Mouse (Mus musculus) adrenal gland, adult 2 months (tissue): ENCODE measurements around the gene Atrx. TPM values are rescaled to one million over a fixed set of nuclear protein-coding genes. Genes with fewer than 3 reads are reported as not detected.

ENCODE experiments used
- DNase-seq: peaks from one replicate; pipeline ENCODE4 v3.0.0; 2021
- polyA plus RNA-seq: library from polyadenylated mRNA; depleted of rRNA; stranded (reverse); fragments of >200 nt; gene quantifications from 2 replicates; pipeline ENCODE4 v1.2.3, GENCODE M21; 2012; rRNA removed
- total RNA-seq, 2 experiments: library from RNA; stranded (reverse); gene quantifications; 2 replicates each; pipeline ENCODE4 v1.2.3; 2021

Gene Atrx
- total and polyA plus RNA-seq, 3 experiments, result 27.0 to 110 (median 78.0) TPM

GRCm38 (mm10) chrX:105767932-105768331 lies 161.3 kb downstream of the Atrx start:
- DNase-seq, result no peak

DNA sequence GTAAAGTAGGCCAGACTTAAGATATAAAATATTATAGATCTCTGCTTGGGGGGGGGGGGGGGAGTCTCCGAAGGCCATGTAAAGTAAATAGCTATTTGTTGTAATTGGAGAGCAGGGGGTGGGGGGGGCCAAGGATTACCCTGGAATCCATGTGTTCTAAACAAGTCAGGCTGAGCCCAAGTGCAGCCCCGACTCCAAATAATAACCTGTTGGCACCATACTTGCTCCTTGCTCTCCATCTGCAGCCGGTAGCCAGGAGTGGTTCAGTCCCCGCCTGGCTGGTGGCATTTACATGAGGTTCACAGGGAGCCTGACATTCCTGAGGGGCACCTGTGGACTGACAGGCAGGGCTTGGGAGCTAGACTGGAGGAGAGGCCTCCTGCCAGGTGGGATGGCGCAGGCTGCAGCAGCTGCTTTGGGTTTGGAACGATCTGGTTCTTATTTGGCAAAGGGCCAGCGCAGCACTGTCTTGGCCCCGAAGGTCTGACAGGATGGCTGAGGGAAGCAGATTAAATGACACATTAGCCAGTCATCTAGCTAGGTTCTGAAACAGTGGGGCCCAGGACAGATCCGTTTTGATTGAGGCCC lies 161.9 kb downstream of the Atrx start:
- DNase-seq, result no peak

DNA sequence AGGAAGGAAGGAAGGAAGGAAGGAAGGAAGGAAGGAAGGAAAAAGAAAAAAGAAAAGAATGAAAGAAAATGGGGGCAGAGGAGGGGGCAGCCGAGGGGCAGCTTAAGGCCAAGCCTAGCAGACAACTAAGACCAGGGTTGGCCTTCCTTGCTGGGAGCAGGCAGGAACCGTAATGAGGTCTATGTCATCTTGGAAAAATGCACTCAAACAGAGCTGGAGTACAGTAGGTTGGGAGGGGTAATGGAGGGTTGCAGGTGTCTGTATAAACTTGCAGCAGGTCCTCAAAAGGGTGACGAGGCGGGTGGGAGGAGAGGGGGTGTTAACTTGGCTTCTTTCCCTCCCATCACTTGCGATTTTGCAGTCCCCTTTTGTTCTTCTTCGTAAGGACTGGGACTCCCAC lies 163.2 kb downstream of the Atrx start:
- no peak for DNase-seq

GRCm38 (mm10) chrX:105765005-105765706 lies 164.0 kb downstream of the Atrx start:
- DNase-seq, result no peak

DNA sequence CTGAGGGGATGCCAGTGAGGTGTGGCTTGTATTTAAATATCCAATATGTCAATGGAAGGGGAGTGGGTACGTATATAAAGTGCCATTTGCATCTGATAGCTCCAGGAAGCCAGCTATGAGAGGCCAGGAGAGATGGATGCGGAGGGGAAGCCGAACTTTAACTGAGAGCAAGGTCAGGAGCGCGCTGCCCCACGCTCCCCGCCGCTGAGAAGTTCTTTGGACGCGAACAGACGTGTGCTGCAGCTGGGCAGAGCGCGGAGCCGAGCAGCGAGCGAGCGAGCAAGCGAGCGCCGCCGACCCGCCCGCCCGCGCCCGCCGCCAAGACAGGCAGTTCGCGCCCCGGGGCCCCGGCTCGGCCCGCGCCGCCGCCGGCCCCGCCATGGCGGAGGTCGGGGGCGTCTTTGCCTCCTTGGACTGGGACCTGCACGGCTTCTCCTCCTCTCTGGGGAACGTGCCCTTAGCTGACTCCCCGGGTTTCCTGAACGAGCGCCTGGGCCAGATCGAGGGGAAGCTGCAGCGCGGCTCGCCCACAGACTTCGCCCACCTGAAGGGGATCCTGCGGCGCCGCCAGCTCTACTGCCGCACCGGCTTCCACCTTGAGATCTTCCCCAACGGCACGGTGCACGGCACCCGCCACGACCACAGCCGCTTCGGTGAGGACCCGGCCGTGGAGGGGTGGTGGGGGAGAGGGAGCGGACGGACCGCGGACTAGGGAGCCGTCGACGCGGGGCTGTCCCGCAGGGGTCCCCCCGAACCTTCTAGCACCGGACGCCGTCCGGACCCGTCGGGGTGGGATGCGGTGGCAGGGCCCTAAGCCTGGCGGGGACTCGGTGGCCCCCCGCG lies 164.8 kb downstream of the Atrx start, which contains the start of gene Fgf16:
Fgf16 (plus strand) TSS at position 118 of the 843 bp plus-strand sequence.
- DNase-seq, result peak; percentile 10

- peak; percentile 14 for DNase-seq
Observed at GRCm38 (mm10) chrX:105763612-105764011, 165.6 kb downstream of the Atrx start.

- DNase-seq, result no peak
Observed at GRCm38 (mm10) chrX:105762847-105763527, 166.2 kb downstream of the Atrx start.

Other genes starting within 250 kb of the Atrx start
- gene Fgf16, start 165.1 kb downstream of the Atrx start, total RNA-seq, result under 1 TPM; 0.46 to 0.86 TPM
- gene Fgf16, start 165.1 kb downstream of the Atrx start, polyA plus RNA-seq, result 0.28 and 0.31 TPM in 2 replicates
- gene Magt1, start 82.5 kb upstream of the Atrx start, total RNA-seq, result 10 to 100 TPM; 48.9 to 66.5 TPM
- gene Magt1, start 82.5 kb upstream of the Atrx start, polyA plus RNA-seq, result 1.6 and 2.5 TPM in 2 replicates
- gene Cox7b, start 86.3 kb upstream of the Atrx start, total RNA-seq, result 100 to 1,000 TPM; 536 to 642 TPM
- gene Cox7b, start 86.3 kb upstream of the Atrx start, polyA plus RNA-seq, result 36.1 and 39.5 TPM in 2 replicates
- gene Atp7a, start 97.9 kb upstream of the Atrx start, total RNA-seq, result 10 to 100 TPM; 34.1 to 42.6 TPM
- 1.4 and 2.1 TPM in 2 replicates for gene Atp7a, start 97.9 kb upstream of the Atrx start, polyA plus RNA-seq
- 1 to 10 TPM; 2.6 to 2.8 TPM for gene Tlr13, start 213.8 kb upstream of the Atrx start, total RNA-seq
- 0.21 and 0.26 TPM in 2 replicates for gene Tlr13, start 213.8 kb upstream of the Atrx start, polyA plus RNA-seq